Comparison of ENCODE assay signal across 18 mouse cellular contexts in the genomic region with DNA sequence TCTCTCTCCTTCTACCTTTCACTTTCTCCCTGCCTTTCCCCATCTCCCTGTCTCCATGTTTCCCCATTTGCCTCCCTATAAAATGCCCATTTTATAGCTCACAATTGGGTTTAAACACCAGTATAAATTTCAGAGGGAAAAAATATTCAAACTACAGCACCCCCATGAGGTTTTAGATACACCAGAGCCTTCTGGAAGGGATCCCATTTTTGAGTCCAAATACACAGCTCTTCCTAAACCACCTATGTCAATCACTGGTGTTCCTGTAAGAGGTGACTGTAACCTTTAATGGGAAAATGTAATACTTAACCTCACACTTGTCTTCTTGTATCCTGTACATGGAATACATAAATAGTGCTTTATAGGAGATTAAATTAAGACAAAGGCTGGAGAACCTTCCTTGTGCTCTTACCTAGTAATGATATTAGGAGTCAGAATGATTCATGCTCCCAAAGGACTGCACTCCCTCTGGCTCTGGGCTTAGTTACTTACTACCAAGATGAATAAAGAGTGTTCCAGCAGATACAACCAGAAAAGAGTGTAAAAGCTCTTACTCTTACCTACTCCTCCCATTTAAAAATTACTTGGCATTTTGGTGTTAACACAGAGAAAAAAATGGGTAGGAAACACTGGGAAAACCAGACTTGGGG.
"Had no signal": no experiment of that assay in that cellular context is flagged by ENCODE, and none has a peak within 500 bp of the region (broad histone marks: within the 10 kb centered on the region; RNA-seq: fewer than 3 reads in every experiment).

No protein-coding gene starts in this region.

- H3K4me3 ChIP-seq: midbrain, embryonic 10.5 days; midbrain, embryonic 12.5 days; myocyte; neural tube, embryonic 13.5 days; neural tube, embryonic 15.5 days had no signal

- DNase-seq: lung, adult 18-20 months; lung, embryonic 14.5 days; lung, postnatal 10 days; lung, postnatal 4 days; midbrain, embryonic 14.5 days; retina, postnatal 1 day; right cerebral cortex, adult 18-20 months; right cerebral cortex, postnatal 25 days; right cerebral cortex, postnatal 4 days; spleen, adult 18-20 months; thymus, adult 18-20 months; thymus, postnatal 14 days; thymus, postnatal 36 days had no signal

- H3K27ac ChIP-seq: midbrain, embryonic 10.5 days; midbrain, embryonic 12.5 days; neural tube, embryonic 13.5 days; neural tube, embryonic 15.5 days had no signal
